Mouse (Mus musculus): ENCODE measurements at regions not wholly inside any gene's neighbourhood (a gene's known extent, or its start where the extent isn't known, plus 50 kb on each side); places are given as distances from the start of the nearest gene placed in this dataset.

DNA sequence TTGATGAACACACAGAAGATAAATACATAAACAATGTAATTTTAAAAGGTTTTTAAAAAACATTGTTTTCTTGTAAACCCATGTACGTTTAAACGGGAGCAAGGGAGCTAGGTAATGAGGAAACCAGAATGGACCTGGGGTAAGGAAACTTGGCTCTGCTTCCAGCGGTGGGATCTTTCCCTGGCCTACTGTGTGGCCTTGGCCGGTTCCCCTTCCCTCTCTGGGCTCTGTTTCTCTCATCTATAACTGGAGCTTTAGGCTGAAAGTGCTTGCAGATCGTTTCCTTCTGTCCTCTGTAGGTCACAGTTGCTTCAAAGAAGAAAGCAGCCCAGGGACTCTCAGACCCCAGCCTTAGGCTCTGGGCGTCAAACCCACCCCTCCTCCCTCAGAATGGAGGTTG is 285.1 kb upstream of the Zmiz1 start:
- DNase-seq (ENCODE audit: inconsistent ontology term), result no peak

DNA sequence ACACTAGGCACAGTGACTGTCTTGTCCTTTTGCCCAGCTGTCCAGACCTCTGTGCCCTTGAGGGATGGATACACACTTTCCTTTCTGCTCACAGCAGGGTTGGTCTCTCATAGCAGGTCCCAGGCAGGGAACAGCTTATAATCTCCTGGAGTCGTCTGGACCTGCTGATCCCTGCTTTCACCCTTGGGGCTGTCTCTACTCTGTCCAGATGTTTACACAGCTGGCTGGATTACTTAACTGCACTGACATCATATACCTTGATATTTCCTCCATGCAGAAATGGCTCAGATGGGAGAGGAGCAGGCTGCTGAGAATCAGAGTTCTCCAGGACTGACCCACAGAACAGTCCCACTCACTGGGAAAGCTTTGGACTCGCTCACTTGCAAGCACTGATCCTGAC is 284.6 kb upstream of the Zmiz1 start:
- DNase-seq (ENCODE audit: inconsistent ontology term), result no peak

DNA sequence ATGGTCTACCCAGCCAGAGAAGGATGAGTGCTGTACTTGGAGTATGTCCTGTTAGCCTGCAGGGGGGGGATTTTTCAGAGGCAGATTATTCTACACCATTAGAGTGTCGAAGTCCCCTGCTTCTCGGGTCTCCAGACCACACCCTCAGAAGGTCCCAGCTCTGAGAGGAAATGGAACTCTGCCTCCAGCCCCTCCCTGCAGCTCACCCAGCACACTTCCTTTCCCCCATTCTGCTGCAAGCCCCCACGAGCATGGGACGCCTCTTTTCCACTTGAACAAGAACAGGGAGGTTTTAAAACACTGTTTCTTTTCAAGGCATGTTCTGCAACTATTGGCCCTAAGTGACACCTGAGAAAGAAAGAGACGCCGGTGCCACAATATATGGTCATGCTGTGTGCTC is 282.8 kb upstream of the Zmiz1 start:
- no peak for DNase-seq (ENCODE audit: inconsistent ontology term)

DNA sequence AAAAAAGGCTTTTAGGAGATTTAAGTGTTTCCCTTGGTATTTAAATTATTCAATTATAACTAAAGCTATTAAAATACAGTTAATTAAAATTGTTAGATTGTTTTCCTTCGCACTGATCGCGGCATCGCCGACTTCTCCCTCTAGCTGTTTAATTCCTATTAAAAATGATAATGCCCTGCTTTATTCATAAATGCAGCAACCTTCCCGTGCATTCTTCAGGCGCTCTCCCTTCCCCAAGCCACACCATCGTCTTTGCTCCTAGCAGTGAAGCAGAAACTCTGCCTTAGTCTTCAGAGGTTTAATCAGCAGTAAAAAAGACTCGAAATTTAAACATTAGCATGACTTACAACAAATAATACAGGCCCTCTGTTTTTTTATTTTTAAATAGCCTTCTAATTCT is 278.9 kb upstream of the Zmiz1 start:
- no peak for DNase-seq (ENCODE audit: inconsistent ontology term)

DNA sequence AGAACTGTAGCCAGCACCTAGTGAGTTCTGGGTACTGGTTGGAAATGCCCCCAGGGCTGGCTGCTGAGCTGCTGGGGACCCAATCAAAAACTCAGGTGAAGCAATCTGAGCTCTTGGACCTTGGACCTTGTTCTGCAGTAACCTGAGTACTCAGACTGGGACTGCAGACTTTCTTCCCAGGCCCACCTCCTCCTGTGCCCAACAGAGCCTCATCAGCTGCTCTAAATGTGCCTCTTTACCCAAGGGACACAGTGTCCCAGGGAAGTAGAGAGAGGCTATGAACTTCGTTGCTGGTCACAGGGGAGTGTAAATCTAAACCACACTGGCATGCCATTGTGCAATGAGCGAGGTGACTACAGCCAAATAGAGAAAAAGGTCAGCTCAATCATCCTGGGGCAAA is 277.6 kb upstream of the Zmiz1 start:
- DNase-seq (ENCODE audit: inconsistent ontology term), result no peak

DNA sequence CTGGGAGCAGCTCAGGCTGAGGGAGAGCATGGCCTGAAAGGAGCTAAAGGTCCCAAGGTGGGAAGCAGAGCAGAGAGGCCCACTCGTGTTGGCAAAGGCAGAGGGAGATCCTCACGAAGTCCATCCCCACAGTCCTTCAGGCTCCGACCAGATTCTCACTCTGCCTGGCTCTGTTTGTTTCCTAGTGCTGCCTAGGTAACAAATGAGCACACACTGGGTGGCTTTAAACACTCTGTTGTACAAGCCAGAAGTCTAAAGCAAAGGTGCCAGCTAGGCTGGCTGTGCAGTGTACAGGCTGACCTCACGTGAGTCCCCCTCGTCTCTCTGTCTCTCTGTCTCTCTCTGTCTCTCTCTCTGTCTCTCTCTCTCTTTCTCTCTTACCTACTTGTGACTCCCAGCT is 274.9 kb upstream of the Zmiz1 start:
- DNase-seq (ENCODE audit: inconsistent ontology term), result no peak

DNA sequence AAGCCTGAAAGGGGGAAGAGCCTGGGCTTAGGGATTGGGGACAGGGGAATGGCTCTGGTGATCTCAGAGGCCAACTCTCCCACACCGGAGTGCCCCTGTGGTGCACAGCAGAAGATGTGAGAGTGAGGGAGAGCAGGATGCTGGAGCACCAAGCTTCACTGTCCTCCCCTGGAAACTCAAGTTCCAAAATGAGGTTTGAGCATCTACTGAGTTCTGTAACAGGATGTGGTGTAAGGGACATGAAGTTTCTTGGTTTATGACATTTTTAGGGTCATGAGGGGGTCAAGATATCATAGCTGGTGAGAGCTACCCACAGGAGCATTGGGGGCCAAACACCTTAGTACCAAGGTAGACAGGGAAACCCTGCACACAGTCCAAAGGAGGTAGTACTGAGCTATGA is 274.1 kb upstream of the Zmiz1 start:
- no peak for DNase-seq (ENCODE audit: inconsistent ontology term)

DNA sequence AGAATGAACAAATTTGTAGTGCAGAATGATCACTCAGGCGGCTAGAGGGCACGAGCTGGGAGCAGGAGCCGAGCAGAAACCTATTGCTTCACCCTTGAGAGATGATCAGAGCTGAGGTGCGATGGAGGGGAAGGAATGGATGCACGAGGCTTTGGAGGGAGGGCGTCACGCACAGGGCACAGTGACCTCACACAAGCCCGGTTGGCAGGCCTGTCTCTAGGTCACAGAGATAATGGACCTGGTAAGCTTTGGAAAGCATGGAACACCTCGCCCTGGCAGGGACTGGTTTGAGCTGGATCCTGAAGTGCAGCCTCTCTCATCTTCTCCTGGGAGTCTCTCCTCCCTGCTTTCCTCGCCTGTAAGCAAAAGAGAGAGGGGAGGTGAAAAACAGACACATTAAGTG is 273.4 kb upstream of the Zmiz1 start:
- no peak for DNase-seq (ENCODE audit: inconsistent ontology term)

DNA sequence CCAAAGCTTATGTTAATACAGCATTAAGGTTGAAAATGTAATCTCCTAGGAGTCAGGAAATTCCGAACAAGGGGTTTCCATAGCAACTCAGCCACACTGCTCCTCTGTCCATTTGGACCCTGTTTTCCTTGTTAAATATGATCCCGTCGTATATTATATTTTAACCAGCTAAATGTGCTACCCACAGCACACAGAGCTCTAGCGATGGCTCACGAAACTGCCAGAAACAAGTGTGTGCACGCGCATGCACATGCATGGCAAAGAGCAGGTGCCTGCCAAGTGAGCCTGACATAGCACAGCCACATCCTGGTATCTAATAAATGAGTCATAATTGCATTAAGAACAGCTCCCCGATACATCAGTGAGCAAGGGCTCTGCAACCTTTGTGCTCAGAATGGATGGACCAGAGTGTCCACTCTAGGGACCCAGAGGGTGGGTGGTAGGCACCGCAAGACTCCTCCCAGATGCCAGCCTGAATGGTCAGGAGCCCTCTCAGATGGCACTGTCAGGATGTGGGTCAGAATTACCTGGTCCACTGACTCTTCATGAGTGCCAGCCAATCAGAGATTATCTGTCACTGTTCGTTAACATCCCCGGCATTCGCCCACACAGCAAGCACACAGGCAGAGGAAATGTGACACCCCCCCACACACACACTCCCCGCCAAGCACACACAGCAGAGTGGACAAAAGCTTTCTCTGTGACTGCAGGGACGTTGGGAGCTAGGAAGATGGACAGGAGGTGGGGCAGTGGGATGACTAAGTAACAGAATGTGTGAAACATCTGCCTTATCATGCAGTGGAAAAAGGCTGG is 272.8 kb upstream of the Zmiz1 start:
- DNase-seq (ENCODE audit: inconsistent ontology term), result peak; percentile 97

DNA sequence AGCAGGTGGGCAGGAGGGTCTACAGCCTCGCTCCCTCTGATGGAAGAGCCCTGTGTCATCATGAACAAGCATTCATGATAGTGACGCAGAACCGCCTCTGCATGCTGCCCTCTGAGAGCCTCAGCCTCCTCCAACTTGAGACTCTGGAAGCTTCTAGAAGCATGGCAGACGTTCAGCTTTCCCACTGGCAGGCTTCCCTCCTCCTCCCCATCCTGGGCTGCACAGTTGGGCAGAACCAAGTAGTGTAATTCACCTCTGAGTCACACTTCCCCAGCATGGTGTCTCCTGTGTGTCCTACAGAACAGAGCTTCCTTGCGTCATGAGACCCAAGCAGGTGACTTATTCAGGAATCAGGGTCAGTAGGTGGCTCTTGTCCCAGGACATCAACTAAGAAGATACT is 271.3 kb upstream of the Zmiz1 start:
- DNase-seq (ENCODE audit: inconsistent ontology term), result peak; percentile 58

DNA sequence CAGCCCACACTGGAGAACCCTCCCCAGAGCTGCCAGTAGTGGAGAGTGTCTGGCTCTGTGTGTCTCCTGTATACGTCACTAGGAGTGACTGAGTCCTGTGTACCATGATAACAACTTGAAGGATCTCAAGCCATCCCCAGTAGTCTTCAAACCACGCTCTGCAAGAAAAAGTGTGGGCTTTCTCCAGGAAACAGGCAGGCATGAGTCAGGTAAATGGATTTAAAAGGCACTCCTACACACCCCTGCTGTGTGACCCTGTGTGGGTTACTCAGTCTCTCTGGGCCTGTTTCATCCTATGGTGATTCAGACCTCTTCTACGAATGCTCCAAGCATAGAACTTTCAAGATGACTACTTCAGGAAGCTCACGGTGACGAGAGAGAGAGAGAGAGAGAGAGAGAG is 269.7 kb upstream of the Zmiz1 start:
- no peak for DNase-seq (ENCODE audit: inconsistent ontology term)

DNA sequence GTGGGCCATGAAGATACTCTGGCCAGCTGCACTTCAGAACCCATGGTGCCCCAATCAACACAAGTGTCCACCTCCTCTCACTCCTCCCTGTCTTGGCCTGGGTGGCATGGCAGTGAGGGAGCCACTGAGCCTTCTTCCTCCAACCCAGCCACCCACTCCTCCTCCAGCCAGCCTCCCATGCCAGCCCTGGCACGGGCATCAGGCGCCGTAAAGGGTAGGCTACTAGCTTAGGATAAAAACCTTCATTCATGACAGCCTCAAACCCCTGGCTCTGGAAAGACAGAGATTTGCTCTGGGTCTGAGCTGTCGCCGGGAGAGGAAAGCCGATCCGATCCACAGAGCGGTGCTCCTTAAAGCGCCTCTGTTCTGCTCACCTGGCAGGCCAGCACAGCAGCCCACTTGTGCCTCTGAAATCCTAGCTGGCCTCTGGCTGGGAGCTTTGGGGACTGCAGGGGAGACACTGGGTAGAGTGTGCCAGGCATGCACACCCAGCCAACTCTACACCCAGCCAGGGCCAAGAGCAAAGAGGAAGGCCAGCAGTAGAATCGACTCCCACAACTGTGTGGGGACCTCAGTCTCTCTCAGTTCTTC is 268.2 kb upstream of the Zmiz1 start:
- DNase-seq (ENCODE audit: inconsistent ontology term), result no peak

DNA sequence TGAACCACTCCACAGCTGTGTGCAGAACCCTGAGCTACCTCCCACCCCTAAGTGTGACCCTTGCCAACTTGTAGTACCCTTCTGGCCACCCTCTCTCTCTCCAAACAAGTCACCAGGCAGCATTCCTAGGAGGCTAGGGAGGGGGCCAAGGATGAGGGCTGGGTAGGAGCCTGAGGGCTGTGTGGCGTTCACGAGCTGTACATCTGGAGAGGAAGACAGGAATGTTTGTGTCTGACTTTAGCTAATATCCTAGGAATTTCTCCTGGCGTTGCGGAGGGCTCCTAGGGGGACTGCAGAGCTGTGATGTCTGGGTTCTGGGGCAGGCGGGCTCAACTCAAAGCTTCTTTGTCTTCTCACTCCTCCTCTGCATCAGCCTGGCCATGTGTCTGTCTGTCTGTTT is 262.2 kb upstream of the Zmiz1 start:
- DNase-seq (ENCODE audit: inconsistent ontology term), result no peak

DNA sequence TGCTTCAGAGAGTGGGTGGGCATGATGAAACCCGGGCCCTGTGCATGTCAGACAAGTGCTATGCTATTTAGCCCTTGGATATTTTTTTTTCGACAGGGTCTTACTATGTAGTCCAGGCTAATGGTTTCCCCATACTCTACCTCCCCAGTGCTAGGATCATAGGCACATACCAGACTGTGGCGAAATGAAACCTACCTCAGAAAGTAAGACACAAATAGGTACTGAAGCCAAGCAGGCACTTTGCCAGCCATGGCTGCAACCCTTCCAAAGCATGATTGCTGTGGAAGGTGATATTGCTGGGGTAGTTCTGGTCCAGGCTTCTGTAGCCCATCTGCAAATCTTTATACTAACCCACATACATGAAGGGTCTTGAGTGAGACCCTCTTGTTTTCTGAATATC is 259.1 kb upstream of the Zmiz1 start:
- no peak for DNase-seq (ENCODE audit: inconsistent ontology term)

DNA sequence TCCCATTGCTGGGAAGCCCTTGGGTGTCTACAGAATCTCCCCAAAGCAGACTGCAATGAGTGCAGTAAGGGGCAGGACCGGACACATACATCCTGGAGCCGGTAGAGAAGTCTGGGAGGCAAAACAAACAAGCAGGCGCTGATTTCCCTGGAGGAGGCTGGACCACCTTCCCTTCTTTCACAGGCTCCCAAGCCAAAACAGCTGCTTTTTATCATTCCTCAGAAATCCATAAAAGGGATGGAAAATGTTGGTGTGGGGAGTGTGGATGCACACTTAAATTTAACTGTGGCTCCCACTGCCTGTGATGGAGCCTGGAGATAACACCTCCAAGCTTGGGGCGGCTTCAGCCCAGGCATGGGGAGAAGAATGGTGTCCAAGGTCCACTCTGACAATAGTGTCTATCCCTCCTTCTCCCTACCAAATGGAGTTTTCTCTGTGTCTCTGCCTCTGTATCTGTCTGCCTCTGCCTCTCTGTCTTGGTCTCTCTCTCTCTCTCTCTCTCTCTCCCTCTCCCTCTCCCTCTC is 258.3 kb upstream of the Zmiz1 start:
- DNase-seq (ENCODE audit: inconsistent ontology term), result no peak

DNA sequence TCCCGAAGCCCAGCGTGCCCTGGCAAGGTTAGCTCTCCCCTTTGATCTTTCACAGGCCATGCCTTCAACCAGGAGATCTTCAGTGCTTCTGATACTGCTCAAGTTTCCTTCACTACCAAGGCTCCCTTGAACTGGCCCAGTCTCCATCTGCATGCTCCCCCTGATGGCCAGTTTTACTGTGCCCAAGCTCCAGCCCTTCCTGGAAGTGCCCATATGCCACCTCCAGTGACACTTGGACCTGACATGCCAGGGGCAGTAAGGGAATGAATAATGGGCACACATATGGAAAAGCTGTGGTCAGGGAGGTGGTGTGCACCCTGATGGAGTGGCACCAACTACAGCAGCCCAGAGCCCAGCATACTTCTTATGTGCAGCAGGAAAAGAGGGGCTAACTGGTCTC is 256.7 kb upstream of the Zmiz1 start:
- no peak for DNase-seq (ENCODE audit: inconsistent ontology term)

DNA sequence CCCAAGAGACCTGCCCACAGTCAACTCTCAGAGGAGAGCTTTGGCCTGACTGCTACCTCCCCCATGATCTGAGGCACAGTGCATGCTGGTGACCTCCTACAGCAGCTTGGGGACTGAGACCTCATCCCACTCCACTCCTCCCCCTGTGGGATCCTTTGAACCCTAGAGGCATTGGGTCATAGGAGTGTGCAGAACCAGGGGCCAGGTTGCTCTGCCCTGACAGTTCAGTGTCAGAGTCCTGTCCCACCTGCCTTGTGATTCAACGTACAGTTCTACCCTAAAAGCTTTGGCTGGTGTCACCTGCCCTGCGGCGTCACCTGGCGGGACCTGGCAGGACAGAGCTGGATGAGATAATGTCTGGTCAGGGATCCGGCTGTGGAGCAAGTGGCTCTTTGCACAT is 254.9 kb upstream of the Zmiz1 start:
- DNase-seq (ENCODE audit: inconsistent ontology term), result no peak

DNA sequence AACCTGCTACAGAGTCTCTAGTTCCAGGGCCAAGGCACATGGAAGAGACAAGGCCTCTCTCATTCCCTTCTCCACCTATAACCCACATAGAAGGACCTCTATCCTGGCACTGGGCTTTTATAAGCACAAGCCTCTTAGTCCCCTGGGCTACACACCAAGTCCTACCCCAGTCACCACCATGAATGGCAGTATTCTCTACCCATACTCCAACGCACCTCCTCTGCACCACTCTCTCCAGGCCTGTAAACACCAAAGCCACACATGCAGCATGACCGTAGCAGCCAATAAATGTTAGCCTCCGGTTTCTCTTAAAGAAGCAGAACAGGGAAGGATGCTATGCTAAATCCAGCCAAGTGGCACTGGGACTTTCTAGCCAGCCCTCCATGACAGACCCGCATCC is 252.1 kb upstream of the Zmiz1 start:
- DNase-seq (ENCODE audit: inconsistent ontology term), result no peak

DNA sequence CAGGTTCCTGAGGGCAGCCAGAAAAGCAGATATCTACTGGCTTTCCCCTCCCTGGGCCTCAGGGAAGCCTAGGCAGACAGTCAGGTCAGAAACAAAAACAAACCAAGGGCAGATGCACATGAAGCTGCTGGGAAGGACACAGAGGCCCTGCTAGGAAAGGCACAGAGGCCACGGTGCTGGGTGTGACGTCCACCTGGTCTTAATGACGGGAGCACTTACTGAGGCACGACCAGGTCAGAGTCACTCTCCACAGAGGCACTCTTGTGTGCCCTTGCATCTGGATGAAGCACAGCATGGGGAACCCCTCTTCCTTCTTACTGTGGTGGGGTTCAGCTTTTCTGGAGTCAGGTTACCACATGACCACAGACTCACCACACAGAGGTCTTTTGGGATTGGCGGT is 251.6 kb upstream of the Zmiz1 start:
- DNase-seq (ENCODE audit: inconsistent ontology term), result no peak

DNA sequence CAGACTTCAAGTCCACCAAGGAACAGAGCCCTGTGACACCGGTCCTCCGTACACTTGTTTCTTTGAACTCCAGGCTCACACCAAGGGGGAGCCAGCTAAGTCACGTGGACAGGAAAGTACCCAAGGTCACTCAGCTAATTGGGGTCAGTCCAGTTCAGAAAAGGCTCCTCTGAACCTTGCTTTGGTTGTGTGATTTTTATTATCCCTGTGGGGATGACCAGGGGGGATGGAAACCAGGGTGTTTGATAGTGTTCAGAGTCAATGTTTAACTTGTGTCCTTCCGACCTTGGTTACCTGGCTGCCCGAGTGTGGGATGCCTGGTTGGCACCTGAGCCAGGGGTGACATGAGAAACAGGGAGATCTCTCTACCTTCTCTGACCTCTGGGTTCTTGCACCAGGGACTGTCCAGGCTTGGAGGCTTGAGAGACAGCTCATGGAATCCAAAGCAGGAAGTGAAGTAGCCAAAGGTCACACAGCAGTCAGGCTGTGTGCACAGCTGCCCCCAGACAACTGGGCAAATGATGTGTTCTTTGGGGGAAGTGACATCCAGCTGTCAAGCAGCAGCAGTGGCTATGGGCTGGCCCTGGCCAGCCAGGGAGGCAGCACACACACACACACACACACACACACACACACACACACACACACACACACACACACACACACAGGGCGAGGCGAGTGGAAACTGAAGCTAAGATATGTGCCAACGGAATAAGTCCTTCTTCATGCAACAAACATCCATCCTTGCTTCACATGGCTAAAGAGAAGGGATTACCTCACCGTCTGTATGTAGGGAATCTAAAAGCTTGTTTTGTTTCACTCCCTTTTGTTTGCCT is 250.5 kb upstream of the Zmiz1 start:
- DNase-seq (ENCODE audit: inconsistent ontology term), result no peak

DNA sequence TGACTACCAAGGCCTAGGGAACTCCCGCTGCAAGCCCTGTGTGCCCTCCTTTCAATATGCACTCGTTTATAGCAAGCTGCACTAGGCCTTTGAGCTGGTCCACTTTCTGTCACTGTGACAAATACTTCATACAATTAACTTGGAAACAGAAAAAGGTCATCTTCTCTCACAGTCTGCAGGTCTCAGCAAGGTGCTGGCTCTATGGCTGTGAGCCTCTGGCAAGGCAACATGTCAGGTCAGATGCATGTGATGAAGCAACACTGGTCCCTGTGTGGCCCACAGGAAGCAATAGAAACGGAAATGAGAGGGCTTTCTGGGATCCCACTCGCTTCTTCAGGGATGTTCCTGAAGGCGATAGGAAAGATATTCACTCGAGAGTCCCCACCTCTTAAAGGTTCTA is 245.9 kb upstream of the Zmiz1 start:
- DNase-seq (ENCODE audit: inconsistent ontology term), result no peak

DNA sequence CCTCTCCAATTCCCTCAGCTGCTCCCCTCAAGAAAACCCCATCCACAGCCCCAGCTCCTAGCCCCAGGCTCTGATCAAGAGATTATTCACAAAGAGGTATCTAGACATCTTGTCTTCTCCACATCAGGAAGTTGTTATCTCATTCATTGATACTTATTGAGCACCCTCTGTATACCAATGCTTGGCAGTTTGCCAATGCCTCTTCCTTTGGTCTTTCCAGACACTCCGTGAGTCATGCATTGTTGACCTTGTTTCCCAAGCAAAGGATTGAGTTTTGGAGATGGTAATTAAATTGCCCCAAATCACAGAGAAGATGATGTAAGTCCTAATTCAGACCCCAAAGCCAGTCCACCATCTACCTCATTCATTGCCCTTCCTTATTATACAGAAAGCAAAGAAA is 235.9 kb upstream of the Zmiz1 start:
- DNase-seq (ENCODE audit: inconsistent ontology term), result peak; percentile 86

DNA sequence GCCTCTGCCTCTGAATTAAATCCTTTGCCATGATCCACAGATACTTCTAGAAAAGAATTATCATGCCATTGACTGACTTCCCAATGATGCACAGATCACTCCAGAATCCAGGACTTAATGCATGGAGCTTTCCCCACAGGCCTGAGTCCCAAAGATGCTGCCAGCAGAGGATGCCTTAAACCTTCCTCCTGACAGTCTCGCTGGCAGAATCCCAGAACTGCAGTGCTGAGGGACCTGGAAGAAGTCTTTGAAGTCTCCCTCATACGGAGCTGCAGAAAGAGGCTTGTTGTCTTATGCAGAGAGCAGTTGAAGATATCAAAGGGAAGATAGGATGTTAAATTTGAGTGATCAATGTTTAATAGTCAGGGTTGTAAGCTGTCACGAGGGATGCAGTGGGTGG is 233.8 kb upstream of the Zmiz1 start:
- no peak for DNase-seq (ENCODE audit: inconsistent ontology term)

Measured in Muller cell, postnatal 12 days (primary cell).